Mouse (Mus musculus) cerebellum, adult 11-12 months (tissue): ENCODE results near the gene Insl5.

ENCODE experiments used
- DNase-seq: peaks from one replicate; pipeline ENCODE4 v3.0.0; 2022

Gene Insl5

DNA sequence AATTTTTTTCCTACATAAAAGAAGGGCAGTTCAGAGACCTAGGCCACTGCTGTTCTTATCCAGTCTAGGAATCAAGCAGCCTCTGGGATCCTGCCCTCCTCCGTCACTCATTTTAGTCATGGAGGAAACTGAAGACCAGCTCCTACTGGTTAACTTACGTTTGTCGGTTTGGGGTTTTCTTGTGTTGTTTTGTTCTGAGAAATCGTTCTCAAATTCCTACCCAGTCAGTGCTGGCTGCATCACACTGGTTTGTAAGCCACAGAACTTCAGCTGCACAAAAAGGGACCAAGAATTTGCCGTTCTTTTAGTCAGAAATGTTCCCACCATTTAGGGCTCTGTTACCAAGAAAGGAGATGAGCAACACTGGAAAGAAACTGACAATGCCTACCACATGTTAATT is 37.3 kb downstream of the Insl5 start:
- DNase-seq, result no peak

DNA sequence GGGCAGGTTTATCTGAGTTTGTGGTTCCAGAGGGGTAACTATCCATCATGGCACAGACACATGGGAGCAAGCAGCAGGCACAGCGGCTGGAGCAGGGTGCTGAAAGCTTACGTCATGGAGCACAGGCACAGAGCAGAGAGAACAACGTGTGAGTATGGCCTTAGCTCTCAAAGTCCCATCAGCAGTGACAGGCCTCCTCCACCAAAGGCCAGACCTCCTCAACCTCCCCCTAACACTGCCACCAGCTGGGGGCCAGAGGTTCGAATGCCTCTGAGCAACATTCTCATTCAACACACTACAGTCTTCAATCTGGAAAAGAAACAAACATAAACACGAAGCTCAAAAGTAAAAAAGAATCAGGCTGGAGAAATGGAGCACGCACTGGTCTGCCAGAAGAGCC is 38.1 kb downstream of the Insl5 start:
- DNase-seq, result no peak

DNA sequence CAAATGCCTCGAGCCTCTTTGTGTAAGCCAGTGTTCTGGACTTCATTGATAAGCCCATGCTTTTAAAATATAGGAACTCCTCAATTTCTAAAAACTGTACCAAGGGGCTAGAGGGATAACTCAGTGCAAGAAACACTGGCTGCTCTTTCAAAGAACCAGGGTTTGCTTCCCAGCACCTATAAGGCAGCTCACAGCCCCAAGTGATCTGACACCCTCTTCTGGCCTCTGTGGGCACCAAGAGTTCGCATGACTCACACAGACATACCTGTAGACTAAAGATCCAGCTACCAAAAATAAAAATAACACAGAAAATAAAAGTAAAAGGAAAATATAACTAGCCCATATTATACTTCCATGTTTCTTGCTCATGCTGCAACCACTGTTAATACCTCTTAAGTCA is 38.9 kb downstream of the Insl5 start:
- no peak for DNase-seq

DNA sequence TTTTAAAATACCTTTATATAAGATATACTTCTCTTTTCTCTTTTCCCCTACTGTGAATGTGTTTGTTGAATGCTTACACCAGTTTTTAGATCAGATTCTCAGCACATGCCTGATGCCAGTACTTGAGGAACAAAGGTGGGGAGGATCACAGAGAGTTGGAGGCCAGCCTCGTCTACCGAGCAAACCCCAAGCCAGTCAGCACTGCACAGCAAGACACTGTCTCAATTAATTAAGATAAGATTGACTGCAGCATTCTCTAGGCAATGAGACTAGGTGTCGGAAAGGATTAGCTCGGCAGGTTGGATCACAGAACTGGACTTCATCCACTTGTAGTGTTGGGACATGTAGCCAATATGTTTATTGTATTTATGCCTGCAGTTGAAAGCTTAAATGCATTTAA is 39.3 kb downstream of the Insl5 start:
- DNase-seq, result no peak

DNA sequence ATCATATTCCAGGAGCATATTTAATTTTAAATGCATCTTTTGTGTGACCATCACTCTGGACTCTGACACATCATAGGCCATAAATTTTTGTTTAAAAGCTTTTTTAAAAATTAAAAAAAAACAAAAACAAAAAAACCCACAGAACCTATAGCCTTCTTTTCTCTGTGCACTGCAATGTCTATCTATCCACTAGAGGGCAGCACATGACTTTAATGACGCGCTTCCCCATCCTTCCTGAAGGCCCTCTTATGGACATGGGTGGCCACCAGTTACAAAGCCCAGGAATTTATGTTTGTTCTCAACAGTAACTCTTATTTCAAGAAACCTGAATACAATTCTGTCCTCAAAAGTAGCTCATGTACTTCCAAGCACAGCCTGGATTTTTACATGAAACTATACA is 39.7 kb downstream of the Insl5 start:
- peak; percentile 18 for DNase-seq

DNA sequence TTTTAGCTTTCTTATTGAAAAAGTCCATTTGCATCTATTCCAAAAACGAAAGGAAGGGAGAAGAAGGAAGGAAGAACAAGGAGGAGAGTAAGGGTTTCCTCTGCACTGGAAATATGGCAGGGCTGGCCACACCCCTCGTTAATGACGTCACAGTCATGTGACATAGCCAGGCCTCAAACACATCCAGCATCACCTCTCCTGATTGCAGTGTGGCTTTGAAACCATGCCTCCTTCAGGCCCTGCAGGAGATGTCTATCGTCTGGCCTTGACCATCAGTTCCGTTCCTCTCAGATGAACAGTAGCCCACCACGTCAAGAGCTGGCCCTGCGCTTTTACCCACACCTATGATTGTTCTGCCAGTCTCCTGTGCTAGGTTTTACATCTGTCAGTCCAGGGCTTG is 40.5 kb downstream of the Insl5 start:
- no peak for DNase-seq

DNA sequence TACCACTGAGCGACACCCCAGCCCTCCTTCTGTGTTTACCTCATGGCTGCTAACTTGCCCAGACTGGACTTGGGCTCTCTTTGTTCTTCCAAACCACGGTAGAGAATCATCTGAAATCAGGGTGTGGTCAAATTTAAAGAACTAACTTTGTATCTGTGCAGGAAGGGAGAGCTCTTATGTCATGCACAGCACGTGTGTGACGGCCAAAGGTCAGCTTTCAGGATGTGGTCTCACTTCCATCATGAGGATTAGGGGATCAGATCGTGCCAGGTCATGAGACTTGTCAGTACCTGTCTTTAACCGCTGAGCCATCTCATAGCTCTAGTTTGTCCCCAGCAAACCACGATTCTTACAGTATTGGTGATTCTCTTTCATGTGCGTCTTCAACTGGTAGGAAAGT is 44.9 kb downstream of the Insl5 start:
- no peak for DNase-seq

DNA sequence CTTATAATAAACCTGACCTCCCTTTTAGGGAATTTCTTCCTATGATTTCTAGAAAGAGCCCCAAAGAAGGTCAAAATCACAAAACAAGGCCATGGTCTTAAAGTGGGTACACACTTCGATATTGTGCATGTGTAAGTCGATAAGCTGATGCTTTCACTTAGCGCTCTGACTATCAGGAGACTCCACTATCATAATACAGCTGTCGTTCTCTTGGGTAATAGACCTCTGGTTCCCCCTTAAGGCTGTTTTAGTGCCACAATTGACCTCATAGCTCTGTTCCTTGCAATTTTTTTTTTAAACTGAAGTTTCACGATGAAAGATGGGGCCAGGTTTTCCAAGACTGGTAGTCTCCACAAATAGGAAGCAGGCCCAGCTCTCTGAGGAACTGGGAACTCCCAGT is 47.3 kb downstream of the Insl5 start:
- no peak for DNase-seq

DNA sequence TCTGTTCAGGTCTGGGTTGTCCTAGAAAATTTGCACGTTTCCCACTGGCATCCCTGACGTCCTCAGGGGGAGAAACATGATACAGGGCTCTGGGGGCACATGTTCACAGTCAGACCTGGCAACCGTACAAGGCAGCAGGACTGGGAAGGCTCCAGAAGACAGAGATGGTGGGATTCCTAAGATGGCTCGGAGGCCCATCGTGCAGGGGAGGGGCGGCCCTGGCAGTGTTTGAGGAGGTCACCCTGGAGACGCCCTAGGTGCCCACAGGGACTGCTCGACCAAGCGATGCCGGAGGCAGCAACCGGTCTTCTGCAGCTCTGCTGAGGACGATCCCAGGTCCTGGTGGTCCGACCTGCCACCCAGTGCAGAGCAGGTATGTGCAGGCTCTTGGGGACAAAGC is 48.2 kb downstream of the Insl5 start, which contains the start of gene Tctex1d1:
Gene Tctex1d1 (plus strand): TSS at position 167 of the 400 bp plus-strand sequence.
- DNase-seq, result peak; percentile 11

DNA sequence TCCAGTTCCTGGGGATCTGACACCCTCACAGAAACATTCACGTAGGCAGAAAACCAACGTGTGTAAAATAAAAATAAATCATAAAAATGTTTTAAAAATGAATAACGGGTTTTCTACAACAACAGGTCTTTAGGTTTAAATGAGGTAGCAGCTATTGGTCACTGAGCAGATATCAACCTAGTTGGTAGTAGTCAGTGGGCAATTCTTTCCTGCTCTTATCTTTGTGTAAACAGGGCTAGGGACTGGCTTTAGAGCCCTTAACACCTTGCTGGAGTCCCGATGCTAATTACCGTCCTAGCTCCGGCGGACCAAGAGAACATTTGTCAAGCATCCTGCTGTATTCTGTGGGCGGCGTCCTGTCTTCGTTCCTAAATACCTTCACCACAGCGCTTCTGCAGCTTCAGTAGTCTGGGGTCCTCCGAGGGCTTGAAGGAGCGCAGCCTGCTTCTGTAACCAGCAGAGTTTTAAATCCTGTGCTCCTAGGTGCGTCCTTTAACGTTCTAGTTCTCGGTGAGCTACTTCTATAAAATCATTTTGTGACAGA is 48.8 kb downstream of the Insl5 start:
- no peak for DNase-seq

DNA sequence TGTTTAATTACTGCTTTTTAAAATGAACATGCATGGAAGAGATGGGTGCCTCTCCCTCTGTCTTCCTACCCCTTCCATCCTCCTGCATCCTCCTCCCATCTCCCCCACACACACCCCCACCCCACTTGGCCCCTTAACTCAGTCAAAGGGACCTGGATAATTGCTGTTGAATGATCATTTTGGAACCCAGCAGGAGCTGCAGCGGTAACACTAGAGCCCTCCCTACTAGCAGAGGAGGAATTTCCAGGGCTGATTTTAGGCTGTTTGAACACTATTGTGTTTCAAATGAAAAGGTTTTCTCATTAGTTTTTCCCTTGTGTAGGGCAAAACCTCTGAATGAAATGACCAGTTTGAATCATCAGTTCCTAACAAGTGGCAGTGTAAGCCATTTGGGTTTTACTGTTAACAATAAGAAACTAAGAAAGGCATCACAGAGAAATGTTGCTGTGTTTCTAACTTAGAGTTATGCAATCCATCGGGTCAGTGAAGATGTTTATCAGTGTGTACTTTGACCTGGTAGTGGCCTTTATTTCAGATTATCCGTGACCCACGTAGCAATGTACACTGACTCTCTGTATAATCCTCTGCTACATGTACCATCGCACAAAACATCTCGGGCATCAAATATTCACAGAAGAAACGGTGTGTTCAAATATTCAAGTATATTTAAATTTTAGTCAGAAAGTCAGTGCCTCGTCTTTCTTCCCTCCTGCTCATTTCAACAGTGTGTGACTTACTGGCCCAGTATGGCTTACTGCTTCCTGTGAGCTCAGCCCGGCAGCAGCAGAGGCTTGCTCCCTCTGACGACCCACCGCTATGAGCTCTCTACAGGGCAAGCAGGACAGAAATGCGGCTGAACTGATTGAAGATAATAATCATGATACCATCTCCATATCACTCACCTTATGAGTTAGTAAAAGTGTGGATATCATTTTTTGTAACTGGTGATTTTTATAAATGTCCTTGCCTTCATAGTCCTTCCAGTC is 50.1 kb downstream of the Insl5 start:
- no peak for DNase-seq

DNA sequence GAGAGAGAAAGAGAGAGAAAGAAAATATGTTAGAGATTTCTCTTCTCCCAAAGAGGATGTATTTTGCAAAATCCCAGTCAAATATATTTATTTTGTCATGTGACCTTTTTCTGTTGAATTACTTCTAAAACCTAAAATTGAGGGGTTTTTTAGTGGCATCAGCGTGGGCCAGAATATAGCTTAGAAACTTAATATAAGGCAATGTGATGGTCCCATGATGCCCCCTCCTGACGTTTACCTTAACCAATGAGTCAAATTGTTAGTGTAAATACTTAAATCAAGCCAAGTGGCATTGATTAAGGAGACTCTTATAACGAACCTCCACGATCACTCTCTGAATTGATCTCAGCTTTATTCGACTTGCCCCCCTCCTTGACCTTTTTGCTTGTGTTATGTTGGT is 52.5 kb downstream of the Insl5 start:
- DNase-seq, result no peak

DNA sequence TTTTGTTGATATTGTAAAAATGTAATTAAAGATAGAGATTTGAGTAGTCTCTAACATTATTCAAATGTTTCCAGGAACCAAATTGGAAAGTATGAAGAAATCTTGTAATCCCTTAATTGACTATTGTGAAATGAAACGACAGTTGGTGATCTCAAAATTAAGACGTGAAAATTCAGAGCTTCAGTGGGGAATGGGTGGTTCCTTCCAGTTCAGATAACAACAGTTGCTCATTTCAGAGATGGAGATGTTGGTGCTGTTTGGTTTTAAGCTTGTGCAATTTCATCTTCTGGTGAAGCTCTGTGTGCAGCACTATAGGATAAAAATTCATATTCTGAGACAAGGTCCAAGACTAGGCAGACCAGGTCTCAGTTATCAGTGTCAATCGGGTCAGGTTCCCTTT is 54.6 kb downstream of the Insl5 start:
- no peak for DNase-seq

DNA sequence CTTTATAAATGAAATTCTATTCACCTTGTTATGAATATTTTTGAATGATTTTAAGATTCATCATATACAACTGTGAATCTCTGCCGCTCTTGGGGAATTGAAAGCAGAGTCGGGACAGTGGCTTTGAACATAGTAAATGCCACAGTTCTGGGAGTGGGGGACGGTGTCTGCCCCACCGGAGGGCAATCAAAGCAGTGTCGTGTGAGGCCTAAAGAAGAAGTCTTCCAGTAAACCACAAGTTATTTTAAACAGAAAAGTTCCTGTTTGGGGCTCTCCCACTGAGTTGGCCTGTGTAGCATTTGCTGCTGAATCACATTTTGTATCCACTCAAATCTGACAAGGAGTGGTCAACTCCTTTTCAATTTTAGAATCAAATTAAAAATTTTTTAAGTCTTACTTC is 55.5 kb downstream of the Insl5 start:
- no peak for DNase-seq

DNA sequence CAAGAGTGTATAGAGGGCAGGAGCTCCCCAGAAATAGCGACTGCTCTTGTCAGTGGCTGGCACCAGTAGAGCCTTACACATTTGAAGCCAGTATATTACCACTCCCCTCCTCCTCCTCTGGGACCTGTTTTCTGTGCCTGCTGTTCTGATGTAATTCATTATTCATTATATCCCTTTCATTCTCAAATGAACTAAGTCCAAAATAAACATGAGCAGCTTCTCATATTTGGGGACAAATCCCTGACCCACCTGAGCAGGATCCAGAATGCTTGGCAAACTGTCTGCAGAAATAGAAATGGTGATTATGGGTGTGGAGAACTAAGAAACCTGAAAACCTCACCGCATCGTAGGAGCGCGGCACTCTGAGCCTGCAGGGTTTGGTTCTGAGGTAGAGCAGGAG is 57.0 kb downstream of the Insl5 start:
- DNase-seq, result no peak
